Mouse (Mus musculus) liver, postnatal 0 days (tissue): ENCODE data around the gene Hoxa3. TPM values are rescaled to one million over a fixed set of nuclear protein-coding genes. Genes with fewer than 3 reads are reported as not detected.

Source experiments
- ATAC-seq: fragments of 200-750 bp; cut with Nextera tagmentation; 2 replicates; pipeline ENCODE4 v1.8.0; 2017; ENCODE audit warnings: mild to moderate bottlenecking, moderate library complexity
- DNase-seq: peaks from one replicate; pipeline ENCODE4 v3.0.0-alpha.2; 2016
- H3K27ac ChIP-seq: fragments of 300-500 bp; sonication (generic); 2 replicates; pipeline ENCODE4 v1.5.1; 2014; ENCODE audit warnings: antibody characterized with exemption, moderate library complexity, mild to moderate bottlenecking, low read depth
- H3K27me3 ChIP-seq: fragments of 300-500 bp; sonication (generic); 2 replicates; pipeline ENCODE4 v1.6.1; 2014; ENCODE audit warnings: low read length, control low read depth, mixed read lengths; ENCODE audit not compliant: insufficient read depth
- H3K36me3 ChIP-seq: fragments of 300-500 bp; sonication (generic); replicated peaks from 2 replicates; pipeline ENCODE4 v1.6.1; 2014; ENCODE audit warnings: mild to moderate bottlenecking, control low read depth, low read length, moderate library complexity, mixed read lengths; ENCODE audit not compliant: insufficient read depth
- H3K4me1 ChIP-seq: fragments of 300-500 bp; sonication (generic); 2 replicates; pipeline ENCODE4 v1.6.1; 2014; ENCODE audit warnings: antibody characterized with exemption, mild to moderate bottlenecking, control low read depth; ENCODE audit not compliant: insufficient read depth
- H3K4me2 ChIP-seq: fragments of 300-500 bp; sonication (generic); 2 replicates; pipeline ENCODE4 v1.6.1; 2014; ENCODE audit warnings: low read depth, mild to moderate bottlenecking, low read length, moderate library complexity, mixed read lengths
- H3K4me3 ChIP-seq: fragments of 300-500 bp; sonication (generic); 2 replicates; pipeline ENCODE4 v1.5.1; 2014; ENCODE audit warnings: low read depth, low read length
- H3K9ac ChIP-seq: fragments of 300-500 bp; sonication (generic); replicated peaks from 2 replicates; pipeline ENCODE4 v1.6.1; 2014; ENCODE audit warnings: mild to moderate bottlenecking, moderate library complexity
- H3K9me3 ChIP-seq: fragments of 300-500 bp; sonication (generic); 2 replicates; pipeline ENCODE4 v1.6.1; 2016; ENCODE audit warnings: mild to moderate bottlenecking, control low read depth, low read length, mixed read lengths
- CTCF ChIP-seq: sonication (generic); IDR thresholded peaks from 2 replicates; pipeline ENCODE4 v1.5.1; 2016; ENCODE audit warnings: antibody characterized with exemption, low read depth
- EP300 ChIP-seq: IDR thresholded peaks from 2 replicates; pipeline ENCODE4 v1.6.1; 2016; ENCODE audit warnings: antibody characterized with exemption, low read depth, mild to moderate bottlenecking
- WGBS: fragments of 180-500 bp; shearing (Covaris S2); extraction: QIAGEN DNeasy Blood & Tissue Kit; methylation state at CpG from one replicate; pipeline ENCODE4 v1.1.7; 2014; ENCODE audit not compliant: insufficient replicate concordance; 5-methylcytosine and 5-hydroxymethylcytosine counted together
- polyA plus RNA-seq: library from polyadenylated mRNA; unstranded; fragments of >200 nt; fragmentation: Nextera tagmentation; extraction: Ambion mirVana; gene quantifications from 2 replicates; pipeline ENCODE4 v1.2.1, GENCODE M21; 2015

The Hoxa3 gene
- polyA plus RNA-seq, 1 experiment from 2014 or later: 0.16 TPM

GRCm38 (mm10) chr6:52217895-52218642 is 4.9 kb upstream of the Hoxa3 start:
- Histone ChIP-seq H3K27ac (no peak overlapping the region), H3K9me3 (no peaks in the 10 kb centered on the region), H3K27me3 (peaks cover 100% of the 10 kb centered on the region), H3K36me3 (no peaks in the 10 kb centered on the region), H3K4me3 (no peak overlapping the region), H3K4me1 (peaks cover 13% of the 10 kb centered on the region), H3K4me2 (peak overlapping the region; percentile 43; the same call in 1 of the 2 replicates), H3K9ac (no peak overlapping the region)
- no peak for ATAC-seq
- WGBS: 12% methylated on average over 23 of the region's 23 CpGs
- TF ChIP-seq EP300: no peak
- TF ChIP-seq CTCF: no peak
- DNase-seq: no peak

- H3K4me2 ChIP-seq: peak overlapping the region; percentile 43
- H3K27ac ChIP-seq: no peak overlapping the region
- DNase-seq: no peak
- ATAC-seq: peak; percentile 24; the same call in 1 of the 2 replicates
- H3K27me3 ChIP-seq: peaks cover 100% of the 10 kb centered on the region
- WGBS: 1% methylated on average over 25 of the region's 25 CpGs
- no peak overlapping the region for H3K9ac ChIP-seq
- no peaks in the 10 kb centered on the region for H3K9me3 ChIP-seq
- H3K4me1 ChIP-seq: peaks cover 13% of the 10 kb centered on the region
- no peaks in the 10 kb centered on the region for H3K36me3 ChIP-seq
- H3K4me3 ChIP-seq: peak overlapping the region; percentile 28
- TF ChIP-seq EP300 (no peak), CTCF (no peak)
Observed at GRCm38 (mm10) chr6:52217459-52217768, 4.3 kb upstream of the Hoxa3 start.

- peaks cover 100% of the 10 kb centered on the region for H3K27me3 ChIP-seq
- H3K36me3 ChIP-seq: no peaks in the 10 kb centered on the region
- no peak overlapping the region for H3K27ac ChIP-seq
- peaks cover 13% of the 10 kb centered on the region for H3K4me1 ChIP-seq
- H3K4me2 ChIP-seq: peak overlapping the region; percentile 43
- TF ChIP-seq EP300 (no peak), CTCF (no peak)
- no peak for ATAC-seq
- H3K4me3 ChIP-seq: peak overlapping the region; percentile 28
- WGBS: 1% methylated on average over 58 of the region's 60 CpGs
- no peaks in the 10 kb centered on the region for H3K9me3 ChIP-seq
- DNase-seq: no peak
- no peak overlapping the region for H3K9ac ChIP-seq
Observed at GRCm38 (mm10) chr6:52216691-52217458, 3.7 kb upstream of the Hoxa3 start.

GRCm38 (mm10) chr6:52215771-52216535 is 2.8 kb upstream of the Hoxa3 start:
- no peak overlapping the region for H3K4me2 ChIP-seq
- WGBS: 6% methylated on average over 30 of the region's 30 CpGs
- peaks cover 7% of the 10 kb centered on the region for H3K4me1 ChIP-seq
- no peak overlapping the region for H3K27ac ChIP-seq
- DNase-seq (no peak), ATAC-seq (no peak)
- TF ChIP-seq EP300: no peak
- no peak for TF ChIP-seq CTCF
- no peak overlapping the region for H3K9ac ChIP-seq
- no peaks in the 10 kb centered on the region for H3K9me3 ChIP-seq
- H3K36me3 ChIP-seq: no peaks in the 10 kb centered on the region
- peaks cover 100% of the 10 kb centered on the region for H3K27me3 ChIP-seq
- no peak overlapping the region for H3K4me3 ChIP-seq

- DNase-seq (no peak), ATAC-seq (no peak)
- WGBS: 46% methylated on average over 3 of the region's 3 CpGs
- no peak overlapping the region for H3K4me3 ChIP-seq
- H3K4me2 ChIP-seq: no peak overlapping the region
- TF ChIP-seq CTCF: no peak
- no peak for TF ChIP-seq EP300
- no peaks in the 10 kb centered on the region for H3K36me3 ChIP-seq
- H3K27ac ChIP-seq: no peak overlapping the region
- no peak overlapping the region for H3K9ac ChIP-seq
- H3K4me1 ChIP-seq: peaks cover 7% of the 10 kb centered on the region
- H3K9me3 ChIP-seq: no peaks in the 10 kb centered on the region
- peaks cover 98% of the 10 kb centered on the region for H3K27me3 ChIP-seq
Observed at GRCm38 (mm10) chr6:52215070-52215469, 1.9 kb upstream of the Hoxa3 start.

- TF ChIP-seq CTCF: no peak
- no peak for TF ChIP-seq EP300
- H3K4me2 ChIP-seq: no peak overlapping the region
- peaks cover 98% of the 10 kb centered on the region for H3K27me3 ChIP-seq
- no peak overlapping the region for H3K9ac ChIP-seq
- no peaks in the 10 kb centered on the region for H3K36me3 ChIP-seq
- H3K27ac ChIP-seq: no peak overlapping the region
- ATAC-seq (no peak), DNase-seq (no peak)
- H3K4me1 ChIP-seq: peaks cover 7% of the 10 kb centered on the region
- no peak overlapping the region for H3K4me3 ChIP-seq
- 33% methylated on average over 5 of the region's 5 CpGs for WGBS
- no peaks in the 10 kb centered on the region for H3K9me3 ChIP-seq
Observed at GRCm38 (mm10) chr6:52214271-52214670, 1.1 kb upstream of the Hoxa3 start.
